Mouse (Mus musculus) forebrain, embryonic 14.5 days (tissue): ENCODE results near the gene Aatk. TPM values are rescaled to one million over a fixed set of nuclear protein-coding genes. Genes with fewer than 3 reads are reported as not detected.

Source experiments
- ATAC-seq: fragments of 200-750 bp; cut with Nextera tagmentation; 2 replicates; pipeline ENCODE4 v1.8.0; 2017; ENCODE audit warnings: mild to moderate bottlenecking, moderate library complexity
- DNase-seq: peaks from one replicate; pipeline ENCODE4 v3.0.0-alpha.2; 2015; ENCODE audit warnings: low spot score
- H3K27ac ChIP-seq: fragments of 300-500 bp; sonication (generic); 2 replicates; pipeline ENCODE4 v1.5.1; 2014; ENCODE audit warnings: low read depth, mild to moderate bottlenecking, control low read depth, low read length, moderate library complexity
- H3K27me3 ChIP-seq: fragments of 300-500 bp; sonication (generic); replicated peaks from 2 replicates; pipeline ENCODE4 v1.6.1; 2014; ENCODE audit warnings: low read length, control low read depth, mixed read lengths; ENCODE audit not compliant: control insufficient read depth, insufficient read depth
- H3K36me3 ChIP-seq: fragments of 300-500 bp; sonication (generic); 2 replicates; pipeline ENCODE4 v1.6.1; 2014; ENCODE audit warnings: low read length, control low read depth; ENCODE audit not compliant: control insufficient read depth, insufficient read depth
- H3K4me1 ChIP-seq: fragments of 300-500 bp; sonication (generic); 2 replicates; pipeline ENCODE4 v1.6.1; 2014; ENCODE audit warnings: antibody characterized with exemption, low read length, control low read depth; ENCODE audit not compliant: control insufficient read depth, insufficient read depth
- H3K4me2 ChIP-seq: fragments of 300-500 bp; sonication (generic); 2 replicates; pipeline ENCODE4 v1.6.1; 2014; ENCODE audit warnings: mild to moderate bottlenecking, control low read depth, low read length
- H3K4me3 ChIP-seq: fragments of 300-500 bp; sonication (generic); 2 replicates; pipeline ENCODE4 v1.5.1; 2014; ENCODE audit warnings: low read depth, low read length, control low read depth
- H3K9ac ChIP-seq: fragments of 300-500 bp; sonication (generic); 2 replicates; pipeline ENCODE4 v1.6.1; 2014; ENCODE audit warnings: mild to moderate bottlenecking, low read length, control low read depth, moderate library complexity
- H3K9me3 ChIP-seq: fragments of 300-500 bp; sonication (generic); replicated peaks from 2 replicates; pipeline ENCODE4 v1.6.1; 2016; ENCODE audit warnings: low read length, control low read depth, mixed read lengths; ENCODE audit not compliant: control insufficient read depth
- WGBS: fragments of 180-500 bp; shearing (Covaris S2); extraction: QIAGEN DNeasy Blood & Tissue Kit; methylation state at CpG from one replicate; pipeline ENCODE4 v1.1.7; 2014; 5-methylcytosine and 5-hydroxymethylcytosine counted together
- polyA plus RNA-seq: library from polyadenylated mRNA; unstranded; fragments of >200 nt; fragmentation: Nextera tagmentation; extraction: Ambion mirVana; gene quantifications from 2 replicates; pipeline ENCODE4 v1.2.1, GENCODE M21; 2014

Aatk gene
- polyA plus RNA-seq, 1 experiment from 2014 or later: 10.9 TPM

- Histone ChIP-seq H3K27ac (peak overlapping the region; percentile 81), H3K9ac (peak overlapping the region; percentile 87), H3K27me3 (no peaks in the 10 kb centered on the region), H3K4me1 (peaks cover 17% of the 10 kb centered on the region), H3K4me3 (peak overlapping the region; percentile 66), H3K36me3 (no peaks in the 10 kb centered on the region), H3K4me2 (peak overlapping the region; percentile 80), H3K9me3 (no peaks in the 10 kb centered on the region)
- DNase-seq (peak; percentile 65), ATAC-seq (no peak; the same call in 1 of the 2 replicates)
- 34% methylated on average over 11 of the region's 11 CpGs for WGBS
Measured at GRCm38 (mm10) chr11:120045839-120046552, 971 bp downstream of the Aatk start.

- Histone ChIP-seq H3K4me1 (peaks cover 17% of the 10 kb centered on the region), H3K9me3 (no peaks in the 10 kb centered on the region), H3K9ac (peak overlapping the region; percentile 87; the same call in 1 of the 2 replicates), H3K27me3 (no peaks in the 10 kb centered on the region), H3K36me3 (no peaks in the 10 kb centered on the region), H3K4me2 (peak overlapping the region; percentile 80), H3K27ac (peak overlapping the region; percentile 81; the same call in 1 of the 2 replicates), H3K4me3 (peak overlapping the region; percentile 66)
- no peak for DNase-seq
- ATAC-seq: no peak
- WGBS: 60% methylated on average over 4 of the region's 4 CpGs
Measured at GRCm38 (mm10) chr11:120045341-120045740, 1.6 kb downstream of the Aatk start.

- peaks cover 9% of the 10 kb centered on the region for H3K4me1 ChIP-seq
- DNase-seq (no peak), ATAC-seq (no peak)
- 75% methylated on average over 7 of the region's 7 CpGs for WGBS
- no peak overlapping the region for H3K4me2 ChIP-seq
- no peaks in the 10 kb centered on the region for H3K9me3 ChIP-seq
- no peaks in the 10 kb centered on the region for H3K36me3 ChIP-seq
- H3K27ac ChIP-seq: no peak overlapping the region
- H3K4me3 ChIP-seq: no peak overlapping the region
- no peak overlapping the region for H3K9ac ChIP-seq
- H3K27me3 ChIP-seq: no peaks in the 10 kb centered on the region
Measured at GRCm38 (mm10) chr11:120042141-120042838, 4.7 kb downstream of the Aatk start.

GRCm38 (mm10) chr11:120041191-120042123 lies 5.5 kb downstream of the Aatk start:
- Histone ChIP-seq H3K27me3 (no peaks in the 10 kb centered on the region), H3K36me3 (no peaks in the 10 kb centered on the region), H3K4me3 (no peak overlapping the region), H3K27ac (no peak overlapping the region), H3K4me1 (peaks cover 8% of the 10 kb centered on the region), H3K9ac (no peak overlapping the region), H3K4me2 (no peak overlapping the region), H3K9me3 (no peaks in the 10 kb centered on the region)
- ATAC-seq (no peak), DNase-seq (no peak)
- WGBS: 77% methylated on average over 13 of the region's 13 CpGs

- no peaks in the 10 kb centered on the region for H3K36me3 ChIP-seq
- DNase-seq (no peak), ATAC-seq (0 out of 2 replicates have a peak, but pooled peaks have one; percentile 40)
- H3K4me3 ChIP-seq: no peak overlapping the region
- no peak overlapping the region for H3K27ac ChIP-seq
- H3K9ac ChIP-seq: no peak overlapping the region
- WGBS: 74% methylated on average over 8 of the region's 8 CpGs
- no peaks in the 10 kb centered on the region for H3K27me3 ChIP-seq
- no peaks in the 10 kb centered on the region for H3K4me1 ChIP-seq
- no peak overlapping the region for H3K4me2 ChIP-seq
- no peaks in the 10 kb centered on the region for H3K9me3 ChIP-seq
Measured at GRCm38 (mm10) chr11:120040440-120040839, 6.5 kb downstream of the Aatk start.

- Histone ChIP-seq H3K36me3 (no peaks in the 10 kb centered on the region), H3K4me3 (no peak overlapping the region), H3K4me2 (no peak overlapping the region), H3K9me3 (no peaks in the 10 kb centered on the region), H3K9ac (peak overlapping the region; percentile 2; the same call in 1 of the 2 replicates), H3K27me3 (no peaks in the 10 kb centered on the region), H3K4me1 (no peaks in the 10 kb centered on the region), H3K27ac (no peak overlapping the region)
- DNase-seq (no peak), ATAC-seq (no peak)
- 46% methylated on average over 4 of the region's 4 CpGs for WGBS
Measured at GRCm38 (mm10) chr11:120039581-120039980, 7.4 kb downstream of the Aatk start.

GRCm38 (mm10) chr11:120034762-120035161 lies 12.2 kb downstream of the Aatk start:
- H3K4me2 ChIP-seq: no peak overlapping the region
- H3K9me3 ChIP-seq: no peaks in the 10 kb centered on the region
- no peaks in the 10 kb centered on the region for H3K27me3 ChIP-seq
- no peak overlapping the region for H3K4me3 ChIP-seq
- no peak overlapping the region for H3K27ac ChIP-seq
- no peak for DNase-seq
- 75% methylated on average over 5 of the region's 5 CpGs for whole genome bisulfite sequencing
- no peak for ATAC-seq
- no peaks in the 10 kb centered on the region for H3K4me1 ChIP-seq
- H3K9ac ChIP-seq: no peak overlapping the region
- no peaks in the 10 kb centered on the region for H3K36me3 ChIP-seq

- no peaks in the 10 kb centered on the region for H3K9me3 ChIP-seq
- H3K4me3 ChIP-seq: no peak overlapping the region
- H3K4me2 ChIP-seq: no peak overlapping the region
- H3K27ac ChIP-seq: no peak overlapping the region
- ATAC-seq (no peak), DNase-seq (no peak)
- WGBS: 39% methylated on average over 3 of the region's 3 CpGs
- no peak overlapping the region for H3K9ac ChIP-seq
- H3K36me3 ChIP-seq: no peaks in the 10 kb centered on the region
- no peaks in the 10 kb centered on the region for H3K27me3 ChIP-seq
- no peaks in the 10 kb centered on the region for H3K4me1 ChIP-seq
Measured at GRCm38 (mm10) chr11:120034306-120034705, 12.7 kb downstream of the Aatk start.
